Mouse (Mus musculus) spleen, postnatal 4 days (tissue): Measurements from ENCODE around the gene 4933405O20Rik.

Source experiments
- DNase-seq, 2 experiments: peaks; one replicate each; pipeline ENCODE4 v3.0.0; 2022; ENCODE audit warnings: low spot score in 2 of 2

Gene 4933405O20Rik

GRCm38 (mm10) chr7:50598890-50599289 lies at the start of gene 4933405O20Rik:
Gene 4933405O20Rik (plus strand): TSS chr7:50599190.
- DNase-seq = no peak

GRCm38 (mm10) chr7:50549572-50549971 lies 49.4 kb upstream of the 4933405O20Rik start:
- no peak for DNase-seq

- DNase-seq = no peak
Measured at GRCm38 (mm10) chr7:50551426-50551825, 47.6 kb upstream of the 4933405O20Rik start.

- no peak for DNase-seq
Measured at GRCm38 (mm10) chr7:50562708-50563107, 36.3 kb upstream of the 4933405O20Rik start.

DNA sequence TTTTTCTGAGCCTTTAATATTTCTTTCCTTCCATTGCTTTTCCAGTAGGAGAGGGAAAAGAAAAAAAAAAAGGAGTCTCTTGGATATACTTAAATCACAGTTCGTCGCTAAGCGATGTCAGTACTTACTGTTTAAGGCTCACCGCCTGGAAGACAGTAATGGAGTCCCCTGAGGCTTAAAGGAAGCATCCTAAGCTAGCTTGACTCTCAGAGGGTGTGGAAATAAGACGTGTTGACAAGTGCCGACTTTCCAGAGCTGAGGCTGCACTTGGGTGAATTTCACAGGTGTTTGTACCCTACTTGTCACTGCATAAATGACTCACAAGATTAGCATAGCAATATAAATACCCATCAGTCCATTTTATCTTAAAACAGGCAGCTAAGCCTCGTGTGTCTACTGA lies 25.1 kb upstream of the 4933405O20Rik start:
- no peak for DNase-seq

DNA sequence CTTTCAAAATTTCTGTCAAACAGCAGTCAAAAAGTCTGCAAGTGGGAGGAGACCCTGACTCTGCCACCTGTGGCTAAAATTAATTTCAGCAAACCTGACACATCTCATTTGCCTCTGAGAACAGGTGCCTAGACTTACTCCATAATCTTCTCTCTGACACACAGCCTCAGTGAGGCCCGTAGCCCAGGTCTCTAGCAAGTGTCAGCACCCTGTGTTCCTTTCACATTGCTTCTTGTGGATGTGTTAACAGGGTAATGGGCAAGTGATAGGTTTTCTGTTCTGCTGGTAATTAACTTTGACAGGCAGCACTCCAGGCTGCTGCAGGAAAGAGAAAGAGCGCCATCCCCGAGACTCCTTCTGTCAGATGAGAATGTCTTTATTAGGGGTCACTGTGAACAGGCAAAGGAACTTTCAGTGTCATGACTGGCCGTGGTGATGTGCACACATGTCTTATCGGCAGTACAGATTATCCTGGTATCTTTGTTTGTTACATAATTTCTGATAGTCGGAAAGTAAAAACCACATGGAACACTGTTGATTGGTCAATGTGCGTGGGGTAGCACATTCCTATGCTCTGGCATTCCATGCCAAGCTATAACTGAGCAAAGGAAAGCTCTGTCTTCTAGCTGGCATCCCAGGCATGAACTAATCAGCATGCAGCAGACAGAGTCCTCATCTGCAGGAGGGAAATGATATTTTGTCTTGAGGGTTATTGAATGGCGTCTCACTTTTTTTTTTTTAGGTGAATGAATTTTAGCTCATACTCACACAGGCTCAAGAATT lies 10.2 kb upstream of the 4933405O20Rik start:
- DNase-seq = no peak

DNA sequence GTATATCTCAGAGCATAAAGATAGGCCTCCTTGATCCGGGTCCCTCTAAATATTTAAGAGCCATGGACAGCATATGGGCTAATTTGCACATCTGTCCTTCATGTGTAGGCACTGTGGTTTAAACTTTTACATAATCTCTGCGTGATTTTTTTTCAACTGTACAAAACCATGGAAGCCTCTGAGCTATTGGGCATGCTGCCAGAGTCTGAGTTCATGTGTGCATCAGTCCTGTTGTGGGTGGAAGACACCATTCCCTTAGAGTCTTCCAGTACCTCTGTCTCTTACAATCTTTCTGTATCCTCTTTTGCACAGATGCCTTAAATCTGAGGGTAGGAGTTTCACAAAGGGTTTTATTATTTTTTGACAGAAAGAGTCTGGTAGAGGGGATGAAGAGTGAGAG lies 15.1 kb downstream of the 4933405O20Rik start:
- no peak for DNase-seq

DNA sequence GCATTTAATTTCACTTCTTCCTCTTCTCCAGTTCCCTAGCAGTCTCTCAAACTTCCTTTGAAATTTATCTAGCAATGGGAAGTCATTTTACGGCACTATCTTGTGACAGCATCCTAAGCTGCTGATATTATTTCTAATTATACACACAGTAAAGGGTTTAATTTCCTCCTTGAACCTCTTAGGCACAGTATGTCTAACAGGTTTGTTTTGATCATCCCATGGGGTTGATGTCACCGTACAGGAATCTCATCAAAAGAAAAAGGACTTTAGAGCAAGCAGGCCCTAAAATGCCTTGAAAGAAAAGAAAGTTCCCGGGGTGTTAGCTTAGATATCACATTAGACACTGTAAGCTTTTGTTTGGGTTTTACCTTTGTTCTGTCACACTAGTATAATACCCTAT lies 30.2 kb downstream of the 4933405O20Rik start:
- DNase-seq = no peak

- no peak for DNase-seq
Measured at GRCm38 (mm10) chr7:50633147-50633546, 34.2 kb downstream of the 4933405O20Rik start.
